Mouse (Mus musculus) midbrain, embryonic 13.5 days (tissue): ENCODE results near the gene Adcy5. TPM values are rescaled to one million over a fixed set of nuclear protein-coding genes. Genes with fewer than 3 reads are reported as not detected.

Source experiments
- ATAC-seq: fragments of 200-750 bp; cut with Nextera tagmentation; 2 replicates; pipeline ENCODE4 v1.8.0; 2017; ENCODE audit warnings: mild to moderate bottlenecking, moderate TSS enrichment, moderate library complexity
- H3K27ac ChIP-seq: fragments of 300-500 bp; sonication (generic); 2 replicates; pipeline ENCODE4 v1.5.1; 2015; ENCODE audit warnings: inconsistent platforms, mild to moderate bottlenecking, moderate library complexity
- H3K27me3 ChIP-seq: fragments of 300-500 bp; sonication (generic); 2 replicates; pipeline ENCODE4 v1.6.1; 2015; ENCODE audit warnings: mild to moderate bottlenecking, inconsistent platforms
- H3K36me3 ChIP-seq: fragments of 300-500 bp; sonication (generic); 2 replicates; pipeline ENCODE4 v1.6.1; 2015; ENCODE audit warnings: mild to moderate bottlenecking, inconsistent platforms
- H3K4me1 ChIP-seq: fragments of 300-500 bp; sonication (generic); replicated peaks from 2 replicates; pipeline ENCODE4 v1.6.1; 2015; ENCODE audit warnings: inconsistent platforms
- H3K4me2 ChIP-seq: fragments of 300-500 bp; sonication (generic); replicated peaks from 2 replicates; pipeline ENCODE4 v1.6.1; 2015; ENCODE audit warnings: moderate library complexity, mild to moderate bottlenecking, inconsistent platforms
- H3K4me3 ChIP-seq: fragments of 300-500 bp; sonication (generic); replicated peaks from 2 replicates; pipeline ENCODE4 v1.5.1; 2015; ENCODE audit warnings: mild to moderate bottlenecking, inconsistent platforms
- H3K9ac ChIP-seq: fragments of 300-500 bp; sonication (generic); replicated peaks from 2 replicates; pipeline ENCODE4 v1.6.1; 2015; ENCODE audit warnings: mild to moderate bottlenecking, inconsistent platforms
- H3K9me3 ChIP-seq: fragments of 300-500 bp; sonication (generic); 2 replicates; pipeline ENCODE4 v1.6.1; 2016; ENCODE audit warnings: mild to moderate bottlenecking, inconsistent platforms
- WGBS: fragments of 180-500 bp; shearing (Covaris S2); methylation state at CpG from one replicate; pipeline ENCODE4 v1.1.7; 2015; 5-methylcytosine and 5-hydroxymethylcytosine counted together
- polyA plus RNA-seq: library from polyadenylated mRNA; unstranded; fragments of >200 nt; fragmentation: Nextera tagmentation; extraction: Ambion mirVana; gene quantifications from 2 replicates; pipeline ENCODE4 v1.2.1, GENCODE M21; 2015

Gene Adcy5
- polyA plus RNA-seq, 1 experiment from 2014 or later = 6.0 TPM

DNA sequence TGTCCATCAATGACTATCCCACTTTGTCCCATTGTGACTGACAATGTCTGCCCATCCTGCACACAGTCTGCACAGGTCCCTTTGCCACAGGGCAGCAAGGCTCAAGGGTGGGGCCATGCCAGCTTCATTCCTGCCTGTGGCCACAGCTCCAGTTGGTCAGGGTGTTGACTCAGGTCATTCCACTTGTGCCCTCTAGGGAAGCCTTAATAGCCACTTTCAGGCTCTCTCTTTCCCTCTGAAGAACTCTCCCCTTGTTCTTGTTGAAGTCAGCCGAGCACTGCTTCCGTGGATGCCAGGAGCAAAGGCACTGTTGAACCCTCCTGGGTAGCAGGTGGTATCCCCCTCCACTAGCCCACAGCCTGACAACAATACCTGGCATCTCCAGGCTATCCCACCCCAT is 127.8 kb downstream of the Adcy5 start:
- H3K9ac ChIP-seq = no peak overlapping the region
- no peaks in the 10 kb centered on the region for H3K9me3 ChIP-seq
- no peak overlapping the region for H3K4me2 ChIP-seq
- no peak for ATAC-seq
- WGBS = 77% methylated on average over 2 of the region's 2 CpGs
- H3K27ac ChIP-seq = no peak overlapping the region
- H3K4me1 ChIP-seq = peaks cover 5% of the 10 kb centered on the region; the same call in 1 of the 2 replicates
- no peak overlapping the region for H3K4me3 ChIP-seq
- no peaks in the 10 kb centered on the region for H3K27me3 ChIP-seq
- peaks cover 30% of the 10 kb centered on the region for H3K36me3 ChIP-seq

GRCm38 (mm10) chr16:35285821-35286220 is 131.1 kb downstream of the Adcy5 start:
- Histone ChIP-seq H3K4me1 (no peaks in the 10 kb centered on the region), H3K27me3 (no peaks in the 10 kb centered on the region), H3K27ac (no peak overlapping the region), H3K36me3 (peaks cover 31% of the 10 kb centered on the region), H3K9ac (no peak overlapping the region), H3K4me2 (no peak overlapping the region), H3K9me3 (no peaks in the 10 kb centered on the region), H3K4me3 (no peak overlapping the region)
- ATAC-seq = no peak
- 82% methylated on average over 9 of the region's 9 CpGs for WGBS

DNA sequence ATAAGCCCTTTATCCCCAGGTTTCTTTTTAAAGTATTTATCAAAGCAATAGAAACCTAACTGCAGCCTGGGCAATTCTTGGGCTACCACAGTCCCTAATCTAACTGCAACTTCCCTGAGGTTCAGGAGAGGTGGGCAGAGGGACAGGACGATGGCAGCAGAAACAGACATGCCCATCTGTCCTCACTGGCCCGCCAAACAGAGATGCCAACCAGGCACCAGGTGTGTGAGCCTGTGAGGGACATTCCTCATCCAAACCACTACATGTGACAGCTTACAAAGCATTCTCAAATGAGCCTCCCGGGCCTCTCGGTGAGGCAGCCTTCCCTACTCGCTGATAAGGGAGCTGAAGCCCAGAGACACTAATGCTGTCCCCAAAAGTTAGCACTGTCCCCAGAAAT is 132.6 kb downstream of the Adcy5 start:
- Histone ChIP-seq H3K36me3 (peaks cover 31% of the 10 kb centered on the region), H3K4me1 (no peaks in the 10 kb centered on the region), H3K9me3 (no peaks in the 10 kb centered on the region), H3K27me3 (no peaks in the 10 kb centered on the region), H3K9ac (no peak overlapping the region), H3K4me3 (no peak overlapping the region), H3K4me2 (no peak overlapping the region), H3K27ac (no peak overlapping the region)
- 91% methylated on average over 5 of the region's 5 CpGs for WGBS
- ATAC-seq = no peak

- Histone ChIP-seq H3K27ac (no peak overlapping the region), H3K9ac (no peak overlapping the region), H3K4me3 (no peak overlapping the region), H3K4me2 (no peak overlapping the region), H3K9me3 (no peaks in the 10 kb centered on the region), H3K27me3 (no peaks in the 10 kb centered on the region), H3K4me1 (no peaks in the 10 kb centered on the region), H3K36me3 (peaks cover 67% of the 10 kb centered on the region)
- 90% methylated on average over 5 of the region's 5 CpGs for WGBS
- no peak for ATAC-seq
These were observed 143.1 kb downstream of the Adcy5 start for GRCm38 (mm10) chr16:35297786-35298185.

DNA sequence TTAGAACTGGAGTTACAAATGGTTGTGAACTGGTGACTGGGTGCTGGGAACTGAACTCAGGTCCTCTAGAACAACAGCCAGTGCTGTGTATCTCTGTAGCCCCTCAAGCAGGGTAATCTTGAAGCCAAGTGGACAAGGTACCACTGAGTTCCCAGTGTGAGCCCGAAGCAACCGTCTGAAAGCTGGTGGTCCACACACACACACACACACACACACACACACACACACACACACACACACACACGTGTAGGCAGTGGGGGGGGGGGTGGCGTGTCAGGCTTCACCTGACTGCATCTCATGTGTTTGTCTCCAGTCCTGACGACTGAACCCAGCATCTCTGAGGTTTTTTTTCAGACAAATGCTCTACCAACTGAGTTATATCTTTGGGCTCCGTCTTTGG is 145.5 kb downstream of the Adcy5 start:
- H3K9ac ChIP-seq = no peak overlapping the region
- H3K36me3 ChIP-seq = peaks cover 69% of the 10 kb centered on the region
- H3K4me1 ChIP-seq = no peaks in the 10 kb centered on the region
- H3K27ac ChIP-seq = no peak overlapping the region
- H3K27me3 ChIP-seq = no peaks in the 10 kb centered on the region
- no peak for ATAC-seq
- 88% methylated on average over 4 of the region's 6 CpGs for WGBS
- H3K4me3 ChIP-seq = no peak overlapping the region
- no peak overlapping the region for H3K4me2 ChIP-seq
- no peaks in the 10 kb centered on the region for H3K9me3 ChIP-seq

- Histone ChIP-seq H3K4me3 (no peak overlapping the region), H3K4me2 (no peak overlapping the region), H3K27me3 (no peaks in the 10 kb centered on the region), H3K27ac (no peak overlapping the region), H3K9ac (no peak overlapping the region), H3K9me3 (no peaks in the 10 kb centered on the region), H3K36me3 (peaks cover 70% of the 10 kb centered on the region), H3K4me1 (no peaks in the 10 kb centered on the region)
- WGBS = 58% methylated on average over 7 of the region's 7 CpGs
- no peak for ATAC-seq
These were observed 148.0 kb downstream of the Adcy5 start for GRCm38 (mm10) chr16:35302441-35303280.

DNA sequence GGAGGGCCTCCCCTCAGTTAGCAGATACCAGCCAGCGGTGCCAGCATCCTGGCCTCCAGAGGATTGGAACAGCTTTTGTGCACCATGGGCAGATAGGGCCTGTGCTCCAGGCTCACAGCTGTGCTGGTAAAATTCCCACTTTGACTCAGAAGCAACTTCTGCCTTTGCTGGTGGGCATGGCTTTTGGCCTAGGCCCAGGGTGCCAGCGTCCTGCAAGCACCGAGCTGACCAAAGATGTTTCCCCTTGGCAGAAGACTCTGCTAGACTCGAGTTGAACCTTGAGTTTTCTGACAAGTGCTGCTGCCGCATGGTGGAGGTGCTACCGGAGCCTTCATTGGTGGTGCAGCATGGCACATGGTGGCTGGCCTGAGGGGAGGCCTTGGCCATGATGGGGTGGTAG is 149.0 kb downstream of the Adcy5 start:
- Histone ChIP-seq H3K27me3 (no peaks in the 10 kb centered on the region), H3K4me3 (no peak overlapping the region), H3K4me1 (no peaks in the 10 kb centered on the region), H3K9ac (no peak overlapping the region), H3K9me3 (no peaks in the 10 kb centered on the region), H3K36me3 (peaks cover 62% of the 10 kb centered on the region), H3K4me2 (no peak overlapping the region), H3K27ac (no peak overlapping the region)
- ATAC-seq = no peak
- 94% methylated on average over 6 of the region's 6 CpGs for WGBS

DNA sequence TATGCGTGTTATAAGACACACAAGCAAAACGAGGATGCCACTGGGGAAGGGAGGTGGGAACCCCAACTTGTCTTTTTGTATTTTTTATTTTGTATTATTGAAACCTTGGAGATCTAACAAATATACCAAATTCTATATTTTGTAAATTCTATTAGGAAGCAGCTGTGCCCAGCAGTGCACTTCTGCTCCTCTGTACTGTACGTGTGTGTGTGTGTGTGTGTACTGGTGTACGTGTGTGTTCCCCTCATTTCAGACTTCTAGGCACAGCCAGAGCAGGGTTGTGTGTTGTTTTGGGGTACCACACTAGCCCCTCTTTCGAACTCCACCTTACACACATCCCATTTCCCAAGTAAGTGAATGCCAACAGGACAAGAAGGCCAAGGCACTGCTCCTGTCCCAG is 149.7 kb downstream of the Adcy5 start:
- Histone ChIP-seq H3K4me2 (no peak overlapping the region), H3K27ac (no peak overlapping the region), H3K4me1 (no peaks in the 10 kb centered on the region), H3K9me3 (no peaks in the 10 kb centered on the region), H3K27me3 (no peaks in the 10 kb centered on the region), H3K4me3 (no peak overlapping the region), H3K9ac (no peak overlapping the region), H3K36me3 (peaks cover 55% of the 10 kb centered on the region)
- no peak for ATAC-seq
- 96% methylated on average over 5 of the region's 5 CpGs for WGBS

DNA sequence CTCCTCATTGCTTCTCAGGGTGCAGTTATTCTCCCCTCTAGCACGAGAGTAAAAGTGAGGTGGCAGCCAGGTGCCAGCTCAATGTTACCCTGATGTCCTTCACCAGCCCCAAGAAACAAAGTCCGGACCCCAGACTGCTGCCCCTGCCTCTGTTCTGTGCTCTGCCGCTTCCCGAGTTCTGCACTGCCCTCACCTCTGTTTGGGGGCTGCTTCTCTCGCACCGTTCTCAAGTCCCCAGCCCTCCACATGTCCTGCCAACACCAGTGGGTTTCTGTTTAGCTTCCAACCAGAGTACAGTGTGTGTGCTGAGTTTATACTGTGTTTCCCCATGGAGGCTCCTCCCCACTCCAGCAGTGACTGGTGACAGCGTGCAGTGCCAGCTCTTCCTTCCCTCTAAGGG is 150.5 kb downstream of the Adcy5 start:
- Histone ChIP-seq H3K9me3 (no peaks in the 10 kb centered on the region), H3K4me1 (no peaks in the 10 kb centered on the region), H3K9ac (no peak overlapping the region), H3K27me3 (no peaks in the 10 kb centered on the region), H3K4me2 (no peak overlapping the region), H3K4me3 (no peak overlapping the region), H3K27ac (no peak overlapping the region), H3K36me3 (peaks cover 48% of the 10 kb centered on the region)
- no peak for ATAC-seq
- 89% methylated on average over 7 of the region's 7 CpGs for WGBS

DNA sequence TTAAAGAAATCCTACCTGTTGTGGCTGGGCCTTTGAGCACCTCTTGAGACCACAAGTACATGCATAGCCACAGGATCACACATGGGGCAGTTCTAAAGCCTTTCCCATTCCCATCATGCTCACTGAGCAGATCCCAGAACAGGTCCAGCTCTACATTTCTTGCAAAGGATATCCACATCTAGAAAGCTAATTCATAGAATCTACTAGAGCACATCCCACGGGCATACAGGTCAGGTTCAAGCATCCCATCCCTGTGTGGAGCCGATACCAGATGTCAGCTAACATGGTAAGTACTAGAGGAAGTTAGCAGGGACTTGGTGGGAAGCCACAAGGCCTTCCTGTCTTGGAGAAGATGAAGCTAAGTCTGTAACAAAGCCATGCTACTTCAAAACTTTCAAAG is 152.0 kb downstream of the Adcy5 start:
- Histone ChIP-seq H3K9me3 (no peaks in the 10 kb centered on the region), H3K4me2 (no peak overlapping the region), H3K4me3 (no peak overlapping the region), H3K36me3 (peaks cover 39% of the 10 kb centered on the region), H3K9ac (no peak overlapping the region), H3K27ac (no peak overlapping the region), H3K4me1 (0 out of 2 replicates have a peak, but pooled peaks cover 2% of the 10 kb centered on the region), H3K27me3 (no peaks in the 10 kb centered on the region)
- 91% methylated on average over 2 of the region's 2 CpGs for WGBS
- no peak for ATAC-seq

DNA sequence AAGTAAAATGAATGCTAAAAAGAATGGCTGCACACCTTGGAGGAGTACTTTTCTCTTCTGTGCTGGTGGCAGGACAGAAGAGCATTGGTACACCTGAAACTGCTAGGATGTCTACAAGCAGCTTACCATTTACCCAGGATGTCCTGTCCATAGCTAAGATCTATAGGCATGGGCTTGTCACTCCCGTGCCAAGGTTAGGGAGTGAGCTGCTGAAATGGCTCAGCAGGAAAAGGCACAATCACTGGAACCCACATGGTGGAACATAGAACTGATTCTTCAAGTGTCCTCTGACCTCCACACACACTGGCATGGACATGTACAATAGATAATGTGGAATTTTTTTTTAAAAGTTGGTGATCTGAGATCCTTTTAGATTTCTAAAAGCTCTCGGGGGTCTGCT is 152.7 kb downstream of the Adcy5 start:
- Histone ChIP-seq H3K4me2 (no peak overlapping the region), H3K27me3 (no peaks in the 10 kb centered on the region), H3K9ac (no peak overlapping the region), H3K36me3 (peaks cover 34% of the 10 kb centered on the region), H3K9me3 (no peaks in the 10 kb centered on the region), H3K27ac (no peak overlapping the region), H3K4me1 (0 out of 2 replicates have a peak, but pooled peaks cover 6% of the 10 kb centered on the region), H3K4me3 (no peak overlapping the region)
- 84% methylated on average over 2 of the region's 2 CpGs for WGBS
- ATAC-seq = no peak

- 89% methylated on average over 6 of the region's 6 CpGs for WGBS
- Histone ChIP-seq H3K9ac (no peak overlapping the region), H3K27me3 (no peaks in the 10 kb centered on the region), H3K9me3 (no peaks in the 10 kb centered on the region), H3K4me1 (0 out of 2 replicates have a peak, but pooled peaks cover 6% of the 10 kb centered on the region), H3K4me3 (no peak overlapping the region), H3K36me3 (peaks cover 27% of the 10 kb centered on the region), H3K4me2 (no peak overlapping the region), H3K27ac (no peak overlapping the region)
- ATAC-seq = no peak
These were observed 153.3 kb downstream of the Adcy5 start for GRCm38 (mm10) chr16:35308016-35308415.
